Mouse (Mus musculus): Measurements from ENCODE around the gene Eid2.

Eid2 gene

DNA sequence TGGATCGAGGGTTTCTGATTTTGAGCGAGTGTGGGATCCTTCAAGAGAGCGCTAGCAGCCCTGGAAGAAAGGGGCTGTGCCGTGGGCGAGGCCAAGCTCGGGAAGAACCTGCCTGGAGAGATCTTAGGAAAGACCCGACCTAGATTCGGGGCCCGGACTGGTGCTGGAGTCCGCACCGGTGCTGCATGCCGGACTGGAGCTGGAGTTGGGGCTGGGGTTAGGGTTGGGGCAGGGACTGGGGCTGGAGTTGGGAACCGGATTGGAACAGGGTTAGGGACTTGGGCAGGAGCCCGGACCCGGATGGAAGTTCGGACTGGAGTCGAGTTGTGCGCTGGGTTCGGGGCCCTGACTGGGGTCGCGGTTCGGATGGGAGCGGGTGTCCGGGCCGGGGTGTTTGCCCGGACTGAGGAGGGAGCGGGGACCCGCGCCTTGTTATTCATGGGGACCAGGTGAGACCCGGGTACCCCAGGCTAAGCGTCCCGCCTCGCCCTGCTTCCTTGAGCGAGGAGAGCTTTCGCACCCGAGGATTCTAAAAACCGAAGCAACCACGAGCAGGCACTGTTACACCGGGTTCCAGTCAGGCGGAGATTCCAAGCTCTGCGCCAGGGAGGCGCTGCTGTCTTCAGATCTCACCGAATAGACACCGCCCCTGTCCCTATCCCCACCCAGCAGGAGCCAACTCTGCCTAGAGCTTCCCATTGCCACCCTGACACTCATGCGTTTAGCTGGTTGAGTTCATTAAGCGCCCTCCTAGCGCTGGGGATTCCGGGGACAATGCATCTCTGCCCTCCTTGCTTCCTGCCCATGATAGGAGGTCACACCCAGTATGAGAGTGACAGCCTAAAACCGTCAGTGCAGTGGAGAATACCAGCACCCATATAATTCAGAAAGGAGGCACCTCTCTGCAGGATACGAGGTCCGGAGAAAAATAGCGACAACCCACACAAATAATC, 23.2 kb downstream of the Eid2 start, which contains the start of gene Selenov:
TSS of gene Selenov (minus strand) at position 549 of the 953 bp plus-strand sequence.
- DNase-seq (ENCODE audit: low read depth, low spot score): no peak

DNA sequence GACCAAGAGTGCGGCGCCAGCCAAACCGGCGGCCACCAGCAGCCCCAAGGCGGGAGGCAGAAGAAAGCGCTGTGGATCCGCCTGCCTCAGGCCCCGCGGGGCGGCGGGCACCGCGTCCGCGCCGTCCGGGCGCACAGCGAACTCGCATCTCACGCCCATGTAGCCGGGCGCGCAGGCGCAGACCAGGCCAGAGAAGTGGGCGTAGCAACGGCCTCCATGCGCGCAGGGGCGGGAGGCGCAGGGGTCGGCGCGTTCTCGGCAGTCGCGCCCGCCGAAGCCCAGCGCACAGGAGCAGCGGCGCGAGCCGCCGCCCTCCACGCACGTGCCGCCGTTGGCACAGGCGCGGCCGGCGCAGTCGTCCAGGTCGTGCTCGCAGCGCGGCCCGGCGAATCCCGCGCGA, 26.8 kb downstream of the Eid2 start:
- no peak for DNase-seq (ENCODE audit: low read depth, low spot score)

- DNase-seq (ENCODE audit: low read depth, low spot score): peak; percentile 86
Measured at GRCm38 (mm10) chr7:28298837-28299625, 31.4 kb downstream of the Eid2 start.

GRCm38 (mm10) chr7:28301616-28302433, 34.1 kb downstream of the Eid2 start, which contains the start of gene Dll3:
Gene Dll3 (minus strand): TSS chr7:28302238.
- DNase-seq (ENCODE audit: low read depth, low spot score): peak; percentile 78

GRCm38 (mm10) chr7:28305641-28306040, 38.0 kb downstream of the Eid2 start:
- DNase-seq (ENCODE audit: low read depth, low spot score): no peak

DNA sequence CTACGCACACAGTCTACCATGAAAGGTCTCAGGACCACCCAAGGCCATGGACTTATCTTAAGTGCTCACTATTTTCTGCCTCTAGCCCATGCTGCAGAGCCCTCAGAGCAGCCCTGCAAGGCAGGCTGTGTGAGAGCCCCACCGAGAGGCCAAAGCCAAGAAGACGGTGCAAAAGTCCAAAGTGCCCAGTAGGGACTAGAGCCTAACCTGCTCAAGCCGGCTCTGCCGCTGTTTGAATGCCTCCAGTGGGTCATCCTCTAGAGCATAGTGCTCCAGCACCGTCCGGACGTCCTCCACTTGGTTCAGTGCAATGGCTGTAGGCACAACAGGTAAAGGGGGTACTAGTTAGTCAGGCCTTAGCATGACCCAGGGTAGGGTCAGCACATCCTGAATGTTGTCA, 38.5 kb downstream of the Eid2 start:
- no peak for DNase-seq (ENCODE audit: low read depth, low spot score)

GRCm38 (mm10) chr7:28309737-28310136, 42.1 kb downstream of the Eid2 start:
- no peak for DNase-seq (ENCODE audit: low read depth, low spot score)

GRCm38 (mm10) chr7:28311151-28311925, 43.7 kb downstream of the Eid2 start:
- DNase-seq (ENCODE audit: low read depth, low spot score): peak; percentile 37

DNA sequence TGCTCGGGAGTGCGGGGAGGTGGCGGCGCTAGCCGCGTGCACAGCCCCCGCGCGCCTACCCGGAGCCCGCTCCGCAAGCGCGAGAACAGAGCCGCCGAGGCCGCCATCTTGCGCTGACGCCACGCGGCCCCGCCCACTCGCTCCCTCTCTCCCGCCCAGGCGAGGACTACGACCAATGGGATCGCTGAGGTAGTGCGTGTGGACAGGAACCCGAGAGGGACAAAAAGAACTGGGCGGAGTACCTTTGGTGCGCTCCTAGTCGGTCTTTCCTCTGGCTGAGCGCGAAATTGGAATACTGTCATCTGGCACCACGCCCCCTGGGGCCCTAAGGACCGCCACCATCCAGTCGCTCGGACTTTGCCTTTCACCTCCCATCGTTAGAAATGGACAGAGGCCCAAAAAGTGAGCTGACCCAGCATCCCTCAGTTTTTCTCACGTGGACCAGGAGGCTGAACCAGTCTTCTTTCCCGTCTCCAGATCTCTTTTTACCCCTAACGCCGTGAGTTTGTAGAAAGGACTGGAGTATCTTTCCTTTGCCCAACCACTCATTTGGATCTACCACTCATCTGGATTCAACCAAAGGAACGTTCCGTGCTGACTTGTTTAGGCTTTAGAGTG, 44.4 kb downstream of the Eid2 start, which contains the start of gene Timm50:
TSS of gene Timm50 (minus strand) at position 147 of the 618 bp plus-strand sequence.
- DNase-seq (ENCODE audit: low read depth, low spot score): peak; percentile 94

DNA sequence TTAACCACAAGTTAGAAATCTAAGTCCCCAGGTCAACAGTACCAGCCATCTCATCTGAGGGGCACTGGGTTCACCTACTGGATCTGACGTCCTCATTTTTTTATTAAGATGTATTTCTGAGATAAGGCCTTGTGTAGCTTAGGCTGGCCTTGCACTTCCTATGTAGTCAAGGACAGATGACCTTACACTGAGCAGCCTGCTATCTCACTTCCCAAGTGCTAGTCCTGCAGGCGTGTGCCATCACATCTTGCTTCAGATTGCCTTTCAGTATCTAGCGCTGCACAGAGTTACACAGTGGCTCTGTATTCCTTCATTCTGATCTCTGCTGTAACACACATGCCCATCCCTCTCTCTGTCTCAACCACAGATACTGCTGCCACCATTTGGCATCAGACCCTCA, 50.4 kb downstream of the Eid2 start:
- DNase-seq (ENCODE audit: low read depth, low spot score): no peak

DNA sequence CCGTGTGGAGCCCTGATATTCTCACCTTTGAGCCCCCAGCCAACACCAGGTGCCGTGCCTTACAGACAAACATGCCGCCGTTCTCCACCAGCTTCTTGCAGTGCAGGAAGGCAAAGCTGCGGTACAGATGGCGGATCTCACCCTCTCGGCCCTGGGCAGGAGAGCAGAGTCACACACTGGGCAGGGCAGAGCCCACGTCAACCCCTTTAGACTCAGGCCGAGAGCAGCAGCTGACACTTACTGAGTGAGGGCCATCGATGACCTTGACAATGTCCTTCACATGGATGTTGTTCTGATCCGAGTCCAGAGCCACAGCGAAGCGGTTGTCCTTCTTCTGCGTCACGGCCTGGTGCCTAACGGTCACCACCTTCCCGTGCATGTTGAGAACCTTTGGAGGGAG, 51.0 kb downstream of the Eid2 start:
- DNase-seq (ENCODE audit: low read depth, low spot score): no peak

All from A20 (cell line).